Mouse (Mus musculus): ENCODE data around the gene Gm49320. TPM values are rescaled to one million over a fixed set of nuclear protein-coding genes. Genes with fewer than 3 reads are reported as not detected.
A peak's percentile ranks its signal among the peaks of the same experiment; 100 is the strongest.

The Gm49320 gene
- total and polyA plus RNA-seq, 3 experiments = 2.0 TPM; not detected in 2

GRCm38 (mm10) chr8:4252116-4252760 is 13.6 kb downstream of the Gm49320 start:
- H3K9me3 ChIP-seq (replicated peaks; ENCODE audit: insufficient read depth, low read length) = no peaks in the 10 kb centered on the region
- no peaks in the 10 kb centered on the region for H3K27me3 ChIP-seq (ENCODE audit: control insufficient read depth in 1 of 2, insufficient read depth in 2 of 2, low read length in 2 of 2)
- peak overlapping the region; percentile 75 for H3K9ac ChIP-seq (ENCODE audit: control insufficient read depth, low read depth, low read length, poor library complexity, severe bottlenecking)
- peak; percentile 61 for DNase-seq (ENCODE audit: low read depth, low spot score)
- peaks cover 0 to 15% of the 10 kb centered on the region in 2 experiments; a peak in 2 of 4 replicates for H3K4me1 ChIP-seq (ENCODE audit: control insufficient read depth in 1 of 2, insufficient read depth in 2 of 2, low read length in 2 of 2)
- peak overlapping the region; percentile 42 to 73 for H3K4me3 ChIP-seq (ENCODE audit: control insufficient read depth in 1 of 2, insufficient read depth in 1 of 2, low read depth in 2 of 2, low read length in 2 of 2)
- peaks cover 1% of the 10 kb centered on the region for H3K79me2 ChIP-seq (ENCODE audit: control insufficient read depth, insufficient read depth, low read length, poor library complexity)
- peaks cover 0 to 6% of the 10 kb centered on the region in 2 experiments; a peak in 3 of 4 replicates for H3K36me3 ChIP-seq (ENCODE audit: control insufficient read depth in 1 of 2, insufficient read depth in 2 of 2, low read length in 2 of 2)
- H3K27ac ChIP-seq (ENCODE audit: control insufficient read depth, low read depth, low read length) = peak overlapping the region; percentile 80
- TF ChIP-seq TCF12 (IDR thresholded peaks at IDR 0.05; ENCODE audit: low read depth, low read length) = no peak
- TF ChIP-seq ELF1 (IDR thresholded peaks at IDR 0.05; ENCODE audit: low read depth, low read length) = peak; percentile 72

DNA sequence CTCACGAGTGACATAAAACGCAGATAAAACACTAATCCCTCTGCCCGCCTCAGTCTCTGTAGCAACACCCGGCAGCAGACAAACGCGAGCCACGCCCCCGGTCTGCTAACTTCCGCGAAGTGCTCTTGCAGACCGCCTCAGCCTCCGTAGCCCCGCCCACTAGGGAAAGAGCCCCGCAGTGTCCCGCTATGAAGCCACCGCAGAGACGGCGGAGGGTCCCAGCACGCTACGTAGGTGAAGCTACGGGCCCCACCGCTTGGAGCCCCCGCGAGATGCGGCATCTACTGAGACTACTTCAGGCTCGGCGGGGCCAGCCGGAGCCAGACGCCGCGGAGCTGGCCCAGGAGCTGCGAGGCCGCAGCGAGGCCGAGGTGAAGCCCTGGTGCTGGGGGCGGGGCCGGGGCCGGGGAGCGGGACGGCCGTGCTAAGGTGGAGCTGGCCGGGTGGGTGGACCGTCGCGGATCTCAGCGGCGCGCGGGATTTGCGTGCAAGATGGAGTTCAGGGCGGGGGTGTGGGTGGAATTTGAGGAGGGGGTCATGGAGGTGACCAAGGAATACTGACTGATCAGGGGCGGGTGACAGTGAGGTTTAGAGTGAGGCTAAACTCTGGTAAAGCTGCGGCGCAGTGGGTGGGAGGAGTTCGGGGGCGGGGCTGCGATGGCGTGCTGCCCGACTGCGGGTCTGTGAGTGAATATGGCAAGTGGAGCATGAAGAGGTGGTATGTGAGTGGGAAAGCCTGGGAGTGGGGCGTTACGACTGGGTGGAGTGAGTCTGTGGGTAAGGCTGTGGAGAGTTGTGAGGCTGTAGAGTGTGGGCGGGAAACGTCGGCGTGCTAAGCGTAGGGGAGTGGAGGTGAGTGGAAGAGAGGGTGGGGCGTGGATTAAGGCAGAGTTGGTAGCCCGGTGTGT is 14.5 kb downstream of the Gm49320 start, which contains the start of gene Snapc2:
Gene Snapc2, plus strand, starts transcription at position 147 of the 908 bp plus-strand sequence.
- peak within 1 kb of the TSS; percentile 80 for H3K27ac ChIP-seq (ENCODE audit: control insufficient read depth, low read depth, low read length)
- H3K9me3 ChIP-seq (replicated peaks; ENCODE audit: insufficient read depth, low read length) = no peaks in the 10 kb centered on the region
- peak within 1 kb of the TSS; percentile 73 to 83 for H3K4me3 ChIP-seq (ENCODE audit: control insufficient read depth in 1 of 2, insufficient read depth in 1 of 2, low read depth in 2 of 2, low read length in 2 of 2)
- peak; percentile 98 for DNase-seq (ENCODE audit: low read depth, low spot score)
- H3K9ac ChIP-seq (ENCODE audit: control insufficient read depth, low read depth, low read length, poor library complexity, severe bottlenecking) = peak within 1 kb of the TSS; percentile 95
- H3K27me3 ChIP-seq (ENCODE audit: control insufficient read depth in 1 of 2, insufficient read depth in 2 of 2, low read length in 2 of 2) = no peaks in the 10 kb centered on the region
- peaks cover 0 to 6% of the 10 kb centered on the region in 2 experiments; a peak in 2 of 4 replicates for H3K36me3 ChIP-seq (ENCODE audit: control insufficient read depth in 1 of 2, insufficient read depth in 2 of 2, low read length in 2 of 2)
- TF ChIP-seq E2F4 (IDR thresholded peaks at IDR 0.05; ENCODE audit: borderline replicate concordance, low read depth, low read length) (no peak), SIN3A (IDR thresholded peaks at IDR 0.05; ENCODE audit: low read length) (peak; percentile 97), MXI1 (IDR thresholded peaks at IDR 0.05; ENCODE audit: low read depth, low read length) (peak; percentile 87), SMC3 (IDR thresholded peaks at IDR 0.05; ENCODE audit: low read depth, low read length) (no peak; the same call in 1 of the 2 replicates), MEF2A (IDR thresholded peaks at IDR 0.05; ENCODE audit: extremely low read depth, insufficient replicate concordance, low read depth, low read length, poor library complexity, severe bottlenecking) (no peak), ZKSCAN1 (IDR thresholded peaks at IDR 0.05; ENCODE audit: low read depth, low read length) (no peak), USF1 (IDR thresholded peaks at IDR 0.05; ENCODE audit: low read depth, low read length) (no peak), UBTF (IDR thresholded peaks at IDR 0.05; ENCODE audit: borderline replicate concordance, insufficient read depth, low read depth, low read length) (no peak), MYC (IDR thresholded peaks at IDR 0.05; ENCODE audit: low read depth, low read length) (peak; percentile 42; the same call in 1 of the 2 replicates), TAL1 (IDR thresholded peaks at IDR 0.05; ENCODE audit: low read length) (no peak), KAT2A (conservative IDR thresholded peaks at IDR 0.05; ENCODE audit: low read depth, low read length) (no peak; the same call in 1 of the 2 replicates), ELF1 (IDR thresholded peaks at IDR 0.05; ENCODE audit: low read depth, low read length) (peak; percentile 94), TCF12 (IDR thresholded peaks at IDR 0.05; ENCODE audit: low read depth, low read length) (peak; percentile 17; the same call in 1 of the 2 replicates), POLR2AphosphoS2 (IDR thresholded peaks at IDR 0.05; ENCODE audit: low read length) (no peak), EP300 (IDR thresholded peaks at IDR 0.05; ENCODE audit: low read depth in 1 of 2, low read length in 2 of 2) (no peak), GABPA (IDR thresholded peaks at IDR 0.05; ENCODE audit: low read depth, low read length) (no peak), NRF1 (IDR thresholded peaks at IDR 0.05; ENCODE audit: insufficient read depth, low read depth, low read length, poor library complexity, severe bottlenecking) (no peak), ETS1 (IDR thresholded peaks at IDR 0.05; ENCODE audit: low read depth, low read length) (0 out of 2 replicates have a peak, but pooled peaks have one; percentile 33), BHLHE40 (IDR thresholded peaks at IDR 0.05; ENCODE audit: borderline replicate concordance, low read depth, low read length) (no peak), HCFC1 (IDR thresholded peaks at IDR 0.05; ENCODE audit: low read depth, low read length) (peak; percentile 91), MAZ (IDR thresholded peaks at IDR 0.05; ENCODE audit: low read depth, low read length) (peak; percentile 63; the same call in 1 of the 2 replicates), TBP (IDR thresholded peaks at IDR 0.05; ENCODE audit: low read depth, low read length) (0 out of 2 replicates have a peak, but pooled peaks have one; percentile 30), POLR2A (IDR thresholded peaks at IDR 0.05; ENCODE audit: control insufficient read depth in 1 of 2, insufficient read depth in 1 of 2, low read depth in 1 of 2, low read length in 2 of 2, poor library complexity in 1 of 2) (peak; percentile 57 to 75; a peak in 3 of 4 replicates), NELFE (IDR thresholded peaks at IDR 0.05; ENCODE audit: low read depth, low read length) (peak; percentile 72), RCOR1 (IDR thresholded peaks at IDR 0.05; ENCODE audit: low read depth, low read length) (no peak), ZMIZ1 (IDR thresholded peaks at IDR 0.05; ENCODE audit: low read depth, low read length) (peak; percentile 78)
- peaks cover 1% of the 10 kb centered on the region for H3K79me2 ChIP-seq (ENCODE audit: control insufficient read depth, insufficient read depth, low read length, poor library complexity)
- peaks cover 0 to 15% of the 10 kb centered on the region in 2 experiments; a peak in 2 of 4 replicates for H3K4me1 ChIP-seq (ENCODE audit: control insufficient read depth in 1 of 2, insufficient read depth in 2 of 2, low read length in 2 of 2)
